Mouse (Mus musculus) MEL (cell line): Measurements from ENCODE around the gene Zhx3.

Source experiments
- CTCF ChIP-seq, 3 experiments: IDR thresholded peaks in 2 of 3; conservative IDR thresholded peaks in 1 of 3; 2 replicates each; pipeline ENCODE4 v1.5.1; 2011 to 2012; ENCODE audit warnings: low read length in 3 of 3, low read depth in 2 of 3, mild to moderate bottlenecking in 2 of 3, improper control_type of control experiment in 1 of 3, inconsistent platforms in 1 of 3, mixed read lengths in 1 of 3, moderate library complexity in 1 of 3; ENCODE audit not compliant: control insufficient read depth in 1 of 3, insufficient read depth in 1 of 3, poor library complexity in 1 of 3, severe bottlenecking in 1 of 3
- EP300 ChIP-seq, 2 experiments: IDR thresholded peaks; 2 replicates each; pipeline ENCODE4 v1.6.1; 2011; ENCODE audit warnings: improper control_type of control experiment in 2 of 2, low read length in 2 of 2, low read depth in 1 of 2, mild to moderate bottlenecking in 1 of 2
- POLR2AphosphoS5 ChIP-seq: IDR thresholded peaks from 2 replicates; pipeline ENCODE4 v1.6.1; 2012; ENCODE audit warnings: low read depth, borderline replicate concordance, mild to moderate bottlenecking, inconsistent platforms, low read length, moderate library complexity, mixed read lengths
- TBP ChIP-seq: IDR thresholded peaks from 2 replicates; pipeline ENCODE4 v1.8.0; 2011; ENCODE audit warnings: low read depth, low read length, improper control_type of control experiment

DNA sequence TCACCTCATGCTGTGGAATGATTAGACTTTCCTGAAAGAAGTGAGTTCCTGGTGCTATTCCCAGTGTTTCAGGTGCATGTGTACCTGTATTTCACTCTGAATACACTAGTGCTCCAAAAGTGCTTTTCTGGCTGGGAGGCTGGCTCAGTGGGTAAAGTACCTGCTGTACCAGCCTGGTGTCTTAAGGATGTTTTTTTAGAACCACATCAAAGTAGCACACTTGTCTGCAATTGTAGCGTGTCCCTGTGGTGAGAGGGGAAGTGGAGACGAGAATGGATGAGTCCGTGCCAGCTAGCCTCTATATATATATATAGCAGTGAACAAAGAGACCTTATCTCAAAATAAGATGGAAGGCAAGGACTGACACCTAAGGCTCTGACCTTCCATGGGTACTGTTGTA is 171.2 kb downstream of the Zhx3 start:
- TF ChIP-seq TBP (no peak), POLR2AphosphoS5 (no peak), EP300 (IDR thresholded peaks at IDR 0.05; ENCODE audit: low read depth in 1 of 2, low read length in 2 of 2) (no peak), CTCF (IDR thresholded peaks at IDR 0.05 in 2 of 3, conservative IDR thresholded peaks at IDR 0.05 in 1 of 3; ENCODE audit: control insufficient read depth in 1 of 3, insufficient read depth in 1 of 3, low read depth in 2 of 3, low read length in 3 of 3, poor library complexity in 1 of 3, severe bottlenecking in 1 of 3) (no peak)
